Mouse (Mus musculus): ENCODE data around the gene Ascc2. TPM values are rescaled to one million over a fixed set of nuclear protein-coding genes. Genes with fewer than 3 reads are reported as not detected.
"Not testable (repeated sequence)": the region's sequence is repeated elsewhere in the genome, so short reads cannot be mapped to it uniquely, and the experiment has no call there.

Ascc2 gene
- polyA plus RNA-seq, 1 experiment from 2014 or later = 36.6 TPM

DNA sequence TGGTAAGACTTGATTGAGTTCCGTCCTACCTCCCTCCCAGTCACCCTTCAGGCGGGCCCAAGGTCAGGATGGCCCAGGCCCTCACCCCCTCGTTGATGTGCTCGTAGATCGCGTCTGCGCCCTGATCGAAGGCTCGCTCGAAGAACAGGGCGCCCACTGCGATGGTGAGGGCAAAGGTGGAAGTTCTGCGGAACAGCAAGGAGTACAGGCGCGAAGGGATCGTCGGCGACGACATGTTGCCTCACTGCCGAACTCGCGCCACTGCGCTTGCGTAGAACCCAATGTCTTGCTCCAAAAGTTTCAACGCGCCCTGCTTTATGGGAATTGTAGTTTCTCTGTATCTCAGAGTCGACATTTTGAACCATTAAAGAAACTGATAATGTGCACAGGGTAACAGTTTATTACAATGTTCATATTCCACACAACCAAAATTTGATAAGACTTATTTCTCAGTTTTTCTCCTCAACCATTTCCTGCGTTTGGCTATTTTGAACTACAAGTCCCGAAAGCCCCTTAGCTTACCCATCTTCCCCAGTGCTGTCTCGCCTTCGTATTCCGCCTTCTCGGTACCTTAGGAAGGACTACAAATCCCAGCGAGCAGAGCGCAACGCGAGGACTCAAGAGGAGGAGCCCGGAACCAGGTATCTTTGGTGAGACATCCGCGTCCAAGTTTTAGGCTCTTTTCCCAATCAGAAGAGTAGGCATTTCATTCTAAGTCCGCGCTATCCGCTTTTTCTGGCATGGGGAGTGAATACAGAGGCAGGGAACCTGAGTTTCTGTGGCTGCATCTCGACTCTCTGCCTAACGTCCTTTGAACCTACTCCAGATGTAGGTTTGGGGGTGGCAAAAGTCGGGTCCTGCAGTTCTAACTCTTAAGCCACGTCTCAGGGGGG, 66.8 kb downstream of the Ascc2 start, which contains the start of the genes Uqcr10 and Zmat5:
Uqcr10 (minus strand) TSS at position 271 of the 893 bp plus-strand sequence.
Zmat5 (plus strand) TSS at position 607 of the 893 bp plus-strand sequence.
- H3K4me2 ChIP-seq = peak within 1 kb of the TSS; percentile 93
- peak within 1 kb of the TSS; percentile 60 for H3K27ac ChIP-seq (ENCODE audit: low read depth)
- H3K27me3 ChIP-seq (ENCODE audit: insufficient read depth, low read length) = no peaks in the 10 kb centered on the region
- no peaks in the 10 kb centered on the region; the same call in 1 of the 2 replicates for H3K4me1 ChIP-seq (ENCODE audit: insufficient read depth)
- H3K9ac ChIP-seq = peak within 1 kb of the TSS; percentile 78
- peaks cover 18% of the 10 kb centered on the region for H3K36me3 ChIP-seq (ENCODE audit: insufficient read depth)
- under 1% methylated on average over 47 of the region's 47 CpGs for WGBS
- peak within 1 kb of the TSS; percentile 65 for H3K4me3 ChIP-seq (ENCODE audit: low read depth, low read length)
- DNase-seq = peak; percentile 97
- ATAC-seq (ENCODE audit: insufficient read depth) = peak; percentile 98
- peak; percentile 13; the same call in 1 of the 2 replicates for TF ChIP-seq CTCF (IDR thresholded peaks at IDR 0.05; ENCODE audit: low read depth)
- H3K9me3 ChIP-seq (ENCODE audit: low read depth, low read length) = no peaks in the 10 kb centered on the region

DNA sequence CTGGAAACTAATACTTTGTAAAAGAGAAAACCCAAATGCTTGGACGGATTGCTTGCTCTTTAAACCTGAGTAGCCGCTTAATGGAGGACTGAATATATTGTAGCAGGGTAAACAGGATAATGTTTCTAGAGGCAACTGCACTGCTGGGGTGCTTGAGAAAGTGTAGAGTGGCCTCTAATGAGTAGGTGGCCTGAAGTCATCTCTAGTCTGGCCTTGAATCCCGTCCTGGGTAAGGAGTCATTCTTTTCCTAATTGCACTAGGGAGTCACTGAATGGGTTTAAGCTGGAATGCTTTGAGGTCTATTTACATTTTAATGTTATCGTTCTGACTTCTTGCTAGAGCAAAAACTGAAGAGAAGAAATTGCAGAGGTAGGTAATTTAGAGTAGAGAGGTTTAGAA, 67.6 kb downstream of the Ascc2 start:
- Histone ChIP-seq H3K27me3 (ENCODE audit: insufficient read depth, low read length) (no peaks in the 10 kb centered on the region), H3K9me3 (ENCODE audit: low read depth, low read length) (no peaks in the 10 kb centered on the region), H3K4me1 (ENCODE audit: insufficient read depth) (no peaks in the 10 kb centered on the region; the same call in 1 of the 2 replicates), H3K4me3 (ENCODE audit: low read depth, low read length) (peak overlapping the region; percentile 65), H3K9ac (peak overlapping the region; percentile 71), H3K4me2 (peak overlapping the region; percentile 93), H3K36me3 (ENCODE audit: insufficient read depth) (peaks cover 18% of the 10 kb centered on the region), H3K27ac (ENCODE audit: low read depth) (peak overlapping the region; percentile 26; the same call in 1 of the 2 replicates)
- WGBS = 7% methylated on average over 4 of the region's 4 CpGs
- no peak for TF ChIP-seq CTCF (IDR thresholded peaks at IDR 0.05; ENCODE audit: low read depth)
- ATAC-seq (ENCODE audit: insufficient read depth) (no peak), DNase-seq (peak; percentile 12)

DNA sequence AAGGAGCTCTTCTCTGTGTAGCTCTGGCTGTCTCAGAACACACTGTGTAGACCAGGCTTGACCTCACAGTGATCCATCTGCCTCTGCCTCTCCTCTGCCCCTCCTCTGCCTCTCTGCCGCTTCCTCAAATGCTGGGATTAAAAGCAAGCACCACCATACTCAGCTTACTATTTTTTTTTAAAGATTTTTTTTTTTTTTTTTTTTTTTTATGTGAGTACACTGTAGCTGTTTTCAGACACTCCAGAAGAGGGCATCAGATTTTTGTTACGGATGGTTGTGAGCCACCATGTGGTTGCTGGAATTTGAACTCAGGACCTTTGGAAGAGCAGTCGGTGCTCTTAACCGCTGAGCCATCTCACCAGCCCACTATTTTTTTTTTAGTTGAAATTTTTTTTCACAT, 72.6 kb downstream of the Ascc2 start:
- not testable (repeated sequence) for H3K27me3 ChIP-seq (ENCODE audit: insufficient read depth, low read length); H3K27ac ChIP-seq (ENCODE audit: low read depth); DNase-seq; H3K9me3 ChIP-seq (ENCODE audit: low read depth, low read length); H3K4me1 ChIP-seq (ENCODE audit: insufficient read depth); H3K36me3 ChIP-seq (ENCODE audit: insufficient read depth); H3K4me2 ChIP-seq; ATAC-seq (ENCODE audit: insufficient read depth); H3K9ac ChIP-seq; H3K4me3 ChIP-seq (ENCODE audit: low read depth, low read length)
- 76% methylated on average over 4 of the region's 4 CpGs for WGBS

DNA sequence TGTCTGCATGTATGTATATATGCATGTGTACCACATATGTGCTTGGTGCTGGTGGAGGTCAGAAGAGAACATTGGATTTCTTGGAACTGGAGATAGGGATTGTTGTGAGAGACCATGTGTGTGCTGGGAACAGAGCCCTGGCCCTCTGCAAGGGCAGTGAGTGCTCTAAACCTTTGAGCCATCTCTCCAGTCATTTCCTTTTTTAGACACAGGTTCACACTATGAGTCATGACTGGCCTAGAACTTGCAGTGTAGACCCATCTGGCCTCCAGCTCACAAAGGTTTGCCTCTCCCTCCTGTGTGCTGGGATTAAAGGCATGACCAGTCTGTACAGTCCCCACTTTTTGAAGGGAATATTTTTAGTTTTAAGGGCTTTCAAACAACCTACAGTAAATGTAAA, 75.3 kb downstream of the Ascc2 start:
- TF ChIP-seq CTCF (IDR thresholded peaks at IDR 0.05; ENCODE audit: low read depth) = no peak
- Histone ChIP-seq H3K4me1 (ENCODE audit: insufficient read depth) (no peaks in the 10 kb centered on the region), H3K4me2 (no peak overlapping the region), H3K4me3 (ENCODE audit: low read depth, low read length) (no peak overlapping the region), H3K27me3 (ENCODE audit: insufficient read depth, low read length) (no peaks in the 10 kb centered on the region), H3K9me3 (ENCODE audit: low read depth, low read length) (no peaks in the 10 kb centered on the region), H3K27ac (ENCODE audit: low read depth) (no peak overlapping the region), H3K9ac (no peak overlapping the region), H3K36me3 (ENCODE audit: insufficient read depth) (no peaks in the 10 kb centered on the region)
- ATAC-seq (ENCODE audit: insufficient read depth) = no peak
- DNase-seq = no peak

DNA sequence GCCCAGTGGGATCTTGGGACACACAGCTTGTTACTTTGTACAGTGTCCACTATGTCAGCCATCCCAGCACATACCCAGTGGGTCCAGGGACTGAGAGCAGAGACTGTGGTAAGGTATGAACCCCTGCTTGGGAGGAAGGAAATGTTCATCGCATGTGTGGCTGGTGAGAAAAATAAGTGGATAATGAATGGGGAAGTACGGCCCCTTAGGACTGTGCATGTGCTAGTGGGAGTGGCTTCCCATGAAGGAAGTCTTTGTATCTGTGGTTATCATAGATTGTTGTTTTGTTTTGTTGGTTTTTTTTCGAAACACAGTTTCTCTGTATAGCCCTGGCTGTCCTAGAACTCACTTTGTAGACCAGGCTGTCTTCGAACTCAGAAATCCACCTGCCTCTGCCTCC, 77.2 kb downstream of the Ascc2 start:
- Histone ChIP-seq H3K9me3 (ENCODE audit: low read depth, low read length) (no peaks in the 10 kb centered on the region), H3K4me3 (ENCODE audit: low read depth, low read length) (no peak overlapping the region), H3K27me3 (ENCODE audit: insufficient read depth, low read length) (no peaks in the 10 kb centered on the region), H3K4me1 (ENCODE audit: insufficient read depth) (no peaks in the 10 kb centered on the region), H3K4me2 (no peak overlapping the region), H3K9ac (no peak overlapping the region), H3K36me3 (ENCODE audit: insufficient read depth) (no peaks in the 10 kb centered on the region), H3K27ac (ENCODE audit: low read depth) (no peak overlapping the region)
- 82% methylated on average over 4 of the region's 4 CpGs for WGBS
- TF ChIP-seq CTCF (IDR thresholded peaks at IDR 0.05; ENCODE audit: low read depth) = no peak
- no peak for DNase-seq
- ATAC-seq (ENCODE audit: insufficient read depth) = no peak

DNA sequence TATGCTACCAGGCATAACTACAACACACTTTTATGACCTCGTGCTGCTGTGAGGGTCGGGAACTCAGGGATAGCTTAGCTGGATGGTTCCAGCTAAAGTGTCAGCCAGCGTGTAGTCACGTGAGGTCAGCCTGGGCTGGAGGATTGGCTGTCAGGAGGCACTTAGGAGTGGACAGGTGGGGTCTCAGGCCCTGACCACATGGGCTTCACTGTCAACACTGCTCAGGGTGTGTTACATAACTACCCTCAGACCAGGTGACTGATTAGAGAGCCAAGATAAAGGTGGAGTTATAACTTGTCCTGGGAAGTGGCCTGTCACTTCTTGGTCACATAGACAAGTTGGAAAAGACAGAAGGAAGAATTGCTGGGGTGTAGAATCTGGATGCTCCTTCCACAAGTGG, 78.0 kb downstream of the Ascc2 start:
- no peaks in the 10 kb centered on the region for H3K27me3 ChIP-seq (ENCODE audit: insufficient read depth, low read length)
- ATAC-seq (ENCODE audit: insufficient read depth) (no peak), DNase-seq (no peak)
- no peak overlapping the region for H3K9ac ChIP-seq
- no peak overlapping the region for H3K4me3 ChIP-seq (ENCODE audit: low read depth, low read length)
- no peak for TF ChIP-seq CTCF (IDR thresholded peaks at IDR 0.05; ENCODE audit: low read depth)
- no peaks in the 10 kb centered on the region for H3K4me1 ChIP-seq (ENCODE audit: insufficient read depth)
- H3K9me3 ChIP-seq (ENCODE audit: low read depth, low read length) = no peaks in the 10 kb centered on the region
- H3K27ac ChIP-seq (ENCODE audit: low read depth) = no peak overlapping the region
- H3K4me2 ChIP-seq = no peak overlapping the region
- H3K36me3 ChIP-seq (ENCODE audit: insufficient read depth) = no peaks in the 10 kb centered on the region
- WGBS = 75% methylated on average over 4 of the region's 4 CpGs

DNA sequence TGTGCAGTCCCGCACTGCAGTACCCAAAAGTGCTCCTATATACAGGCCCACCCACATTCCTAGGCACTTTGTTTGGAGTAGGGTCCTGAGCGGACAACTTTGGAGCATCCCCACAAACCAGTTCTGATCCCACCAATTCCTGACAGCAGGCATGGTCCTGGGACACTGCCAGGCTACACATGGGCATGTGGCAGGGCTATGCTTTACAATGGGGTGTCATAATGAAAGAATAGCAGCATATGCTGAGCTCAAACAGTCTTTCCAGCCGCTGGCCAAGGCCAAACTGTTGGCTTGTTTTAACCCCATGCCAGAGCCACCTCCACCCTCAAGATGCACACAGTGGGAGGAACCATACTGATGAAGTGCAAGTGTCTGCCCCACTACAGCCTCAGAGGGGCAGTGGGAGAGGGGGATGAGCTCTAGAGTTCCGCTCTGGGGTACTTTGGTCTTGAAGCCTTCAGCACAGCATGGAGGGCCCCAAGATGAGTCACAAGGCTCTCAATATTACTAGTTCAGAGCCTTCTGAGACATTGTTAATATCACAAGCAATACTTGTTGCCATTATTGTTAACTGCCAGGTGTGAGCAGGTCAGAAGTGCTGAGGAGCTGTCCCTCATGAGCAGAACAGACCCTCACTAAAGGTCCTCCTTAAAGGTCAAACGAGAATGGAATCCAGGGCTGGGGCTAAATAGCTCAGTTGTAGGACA, 79.1 kb downstream of the Ascc2 start:
- Histone ChIP-seq H3K9me3 (ENCODE audit: low read depth, low read length) (no peaks in the 10 kb centered on the region), H3K4me3 (ENCODE audit: low read depth, low read length) (no peak overlapping the region), H3K27ac (ENCODE audit: low read depth) (no peak overlapping the region), H3K9ac (no peak overlapping the region), H3K36me3 (ENCODE audit: insufficient read depth) (no peaks in the 10 kb centered on the region), H3K4me2 (no peak overlapping the region), H3K27me3 (ENCODE audit: insufficient read depth, low read length) (no peaks in the 10 kb centered on the region), H3K4me1 (ENCODE audit: insufficient read depth) (no peaks in the 10 kb centered on the region)
- DNase-seq (no peak), ATAC-seq (ENCODE audit: insufficient read depth) (no peak)
- WGBS = 83% methylated on average over 5 of the region's 5 CpGs
- TF ChIP-seq CTCF (IDR thresholded peaks at IDR 0.05; ENCODE audit: low read depth) = no peak

All from lung, embryonic 14.5 days (tissue).